Mouse (Mus musculus) ES-Bruce4 (cell line): ENCODE results near the gene Maml2. TPM values are rescaled to one million over a fixed set of nuclear protein-coding genes. Genes with fewer than 3 reads are reported as not detected.

Experiments
- H3K27ac ChIP-seq: 2 replicates; pipeline ENCODE4 v1.5.1; 2012; ENCODE audit warnings: low read length, inconsistent platforms; ENCODE audit not compliant: insufficient read depth
- H3K27me3 ChIP-seq: 2 replicates; pipeline ENCODE4 v1.6.1; 2012; ENCODE audit warnings: mild to moderate bottlenecking, low read length, inconsistent platforms; ENCODE audit not compliant: control insufficient read depth, poor library complexity, insufficient read depth, severe bottlenecking
- H3K36me3 ChIP-seq: 2 replicates; pipeline ENCODE4 v1.6.1; 2012; ENCODE audit warnings: inconsistent platforms, mild to moderate bottlenecking, low read length, moderate library complexity; ENCODE audit not compliant: control insufficient read depth, poor library complexity, insufficient read depth, severe bottlenecking
- H3K4me1 ChIP-seq: one replicate; pipeline ENCODE4 v1.8.1; 2011; ENCODE audit warnings: low read length; ENCODE audit not compliant: control insufficient read depth, insufficient read depth
- H3K4me3 ChIP-seq: 2 replicates; pipeline ENCODE4 v1.5.1; 2011; ENCODE audit warnings: low read depth, mild to moderate bottlenecking, low read length
- H3K9ac ChIP-seq: 2 replicates; pipeline ENCODE4 v1.6.1; 2012; ENCODE audit warnings: low read depth, mild to moderate bottlenecking, inconsistent platforms; ENCODE audit not compliant: poor library complexity, severe bottlenecking
- H3K9me3 ChIP-seq: replicated peaks from 2 replicates; pipeline ENCODE4 v1.6.1; 2012; ENCODE audit warnings: mild to moderate bottlenecking, low read length, inconsistent platforms; ENCODE audit not compliant: control insufficient read depth, poor library complexity, insufficient read depth, severe bottlenecking
- CTCF ChIP-seq: IDR thresholded peaks from one replicate; pipeline ENCODE4 v1.8.1; 2011; ENCODE audit warnings: low read depth, low read length
- EP300 ChIP-seq: IDR thresholded peaks from 2 replicates; pipeline ENCODE4 v1.6.1; 2011; ENCODE audit warnings: low read depth, low read length; ENCODE audit not compliant: insufficient read depth
- POLR2A ChIP-seq: IDR thresholded peaks from one replicate; pipeline ENCODE4 v1.8.1; 2011; ENCODE audit warnings: low read length; ENCODE audit not compliant: insufficient read depth
- polyA plus RNA-seq: library from polyadenylated mRNA; stranded (reverse); fragments of >200 nt; gene quantifications from 2 replicates; pipeline ENCODE4 v1.2.4, GENCODE M21; 2011; ENCODE audit warnings: low read depth; ENCODE audit not compliant: missing spikeins, insufficient read depth, insufficient read length

Gene Maml2
- polyA plus RNA-seq, 1 experiment: 1.4 TPM

DNA sequence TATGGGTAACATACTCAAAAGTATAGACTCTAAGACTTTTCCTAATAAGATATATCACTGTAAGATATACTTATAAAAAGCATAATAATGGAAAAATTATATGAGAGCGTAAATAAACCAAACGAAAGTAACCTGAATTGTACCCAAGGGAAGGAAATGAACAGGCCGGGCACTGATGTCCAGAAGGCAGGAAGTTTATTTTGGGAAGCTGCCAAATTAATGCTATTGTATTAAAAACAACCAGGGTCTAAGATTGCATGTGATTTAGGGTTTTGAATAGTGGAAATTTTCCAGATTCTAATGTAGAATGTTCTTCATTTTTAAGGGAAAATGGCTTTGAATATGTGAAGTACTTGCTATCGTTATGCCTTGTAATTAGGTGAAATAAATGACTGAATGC lies 454.8 kb downstream of the Maml2 start:
- Histone ChIP-seq H3K4me1 (no peaks in the 10 kb centered on the region), H3K9me3 (peaks cover 12% of the 10 kb centered on the region), H3K36me3 (no peaks in the 10 kb centered on the region), H3K27ac (no peak overlapping the region), H3K27me3 (no peaks in the 10 kb centered on the region), H3K9ac (no peak overlapping the region), H3K4me3 (no peak overlapping the region)
- TF ChIP-seq EP300 (no peak), CTCF (no peak), POLR2A (no peak)

Other genes with a start within 250 kb of the Maml2 start
- gene Jrkl, start 52.1 kb upstream of the Maml2 start, polyA plus RNA-seq: 8.8 and 10.6 TPM in 2 replicates
- 4.8 and 5.6 TPM in 2 replicates for gene Ccdc82, start 51.0 kb upstream of the Maml2 start, polyA plus RNA-seq
- not detected in 2 replicates for gene Gm17571, start 148.8 kb downstream of the Maml2 start, polyA plus RNA-seq